Mouse (Mus musculus): ENCODE measurements around the gene Igsf11. TPM values are rescaled to one million over a fixed set of nuclear protein-coding genes. Genes with fewer than 3 reads are reported as not detected.

Gene Igsf11
- total and polyA plus RNA-seq, 3 experiments = not detected

- no peak for DNase-seq (ENCODE audit: low read depth, low spot score)
- Histone ChIP-seq H3K27ac (ENCODE audit: control insufficient read depth, low read depth, low read length) (no peak overlapping the region), H3K27me3 (ENCODE audit: control insufficient read depth in 1 of 2, insufficient read depth in 2 of 2, low read length in 2 of 2) (no peaks in the 10 kb centered on the region), H3K9ac (ENCODE audit: control insufficient read depth, low read depth, low read length, poor library complexity, severe bottlenecking) (no peak overlapping the region), H3K4me3 (ENCODE audit: control insufficient read depth in 1 of 2, insufficient read depth in 1 of 2, low read depth in 2 of 2, low read length in 2 of 2) (no peak overlapping the region), H3K9me3 (replicated peaks; ENCODE audit: insufficient read depth, low read length) (no peaks in the 10 kb centered on the region), H3K36me3 (ENCODE audit: control insufficient read depth in 1 of 2, insufficient read depth in 2 of 2, low read length in 2 of 2) (no peaks in the 10 kb centered on the region), H3K4me1 (ENCODE audit: control insufficient read depth in 1 of 2, insufficient read depth in 2 of 2, low read length in 2 of 2) (no peaks in the 10 kb centered on the region), H3K79me2 (ENCODE audit: control insufficient read depth, insufficient read depth, low read length, poor library complexity) (no peaks in the 10 kb centered on the region)
- TF ChIP-seq NRF1 (IDR thresholded peaks at IDR 0.05; ENCODE audit: insufficient read depth, low read depth, low read length, poor library complexity, severe bottlenecking) (no peak), TBP (IDR thresholded peaks at IDR 0.05; ENCODE audit: low read depth, low read length) (no peak), KAT2A (conservative IDR thresholded peaks at IDR 0.05; ENCODE audit: low read depth, low read length) (no peak), E2F4 (IDR thresholded peaks at IDR 0.05; ENCODE audit: borderline replicate concordance, low read depth, low read length) (no peak), BHLHE40 (IDR thresholded peaks at IDR 0.05; ENCODE audit: borderline replicate concordance, low read depth, low read length) (no peak), ETS1 (IDR thresholded peaks at IDR 0.05; ENCODE audit: low read depth, low read length) (no peak), ELF1 (IDR thresholded peaks at IDR 0.05; ENCODE audit: low read depth, low read length) (no peak), RAD21 (IDR thresholded peaks at IDR 0.05; ENCODE audit: low read depth, low read length) (no peak), GABPA (IDR thresholded peaks at IDR 0.05; ENCODE audit: low read depth, low read length) (no peak), TAL1 (IDR thresholded peaks at IDR 0.05; ENCODE audit: low read length) (no peak), UBTF (IDR thresholded peaks at IDR 0.05; ENCODE audit: borderline replicate concordance, insufficient read depth, low read depth, low read length) (no peak), ZC3H11A (IDR thresholded peaks at IDR 0.05; ENCODE audit: low read depth, low read length) (no peak), POLR2A (IDR thresholded peaks at IDR 0.05; ENCODE audit: control insufficient read depth in 1 of 2, insufficient read depth in 1 of 2, low read depth in 1 of 2, low read length in 2 of 2, poor library complexity in 1 of 2) (no peak), USF1 (IDR thresholded peaks at IDR 0.05; ENCODE audit: low read depth, low read length) (no peak), ZNF384 (IDR thresholded peaks at IDR 0.05; ENCODE audit: low read depth, low read length) (no peak), MYB (IDR thresholded peaks at IDR 0.05; ENCODE audit: low read depth, low read length) (no peak)
These were observed 133.7 kb downstream of the Igsf11 start for GRCm38 (mm10) chr16:39025989-39026736.

- no peaks in the 10 kb centered on the region for H3K4me1 ChIP-seq (ENCODE audit: control insufficient read depth in 1 of 2, insufficient read depth in 2 of 2, low read length in 2 of 2)
- no peak overlapping the region for H3K9ac ChIP-seq (ENCODE audit: control insufficient read depth, low read depth, low read length, poor library complexity, severe bottlenecking)
- no peak for TF ChIP-seq MAZ (IDR thresholded peaks at IDR 0.05; ENCODE audit: low read depth, low read length)
- no peaks in the 10 kb centered on the region for H3K36me3 ChIP-seq (ENCODE audit: control insufficient read depth in 1 of 2, insufficient read depth in 2 of 2, low read length in 2 of 2)
- no peak overlapping the region for H3K4me3 ChIP-seq (ENCODE audit: control insufficient read depth in 1 of 2, insufficient read depth in 1 of 2, low read depth in 2 of 2, low read length in 2 of 2)
- H3K9me3 ChIP-seq (replicated peaks; ENCODE audit: insufficient read depth, low read length) = no peaks in the 10 kb centered on the region
- H3K27me3 ChIP-seq (ENCODE audit: control insufficient read depth in 1 of 2, insufficient read depth in 2 of 2, low read length in 2 of 2) = no peaks in the 10 kb centered on the region
- no peaks in the 10 kb centered on the region for H3K79me2 ChIP-seq (ENCODE audit: control insufficient read depth, insufficient read depth, low read length, poor library complexity)
- no peak for DNase-seq (ENCODE audit: low read depth, low spot score)
- no peak overlapping the region for H3K27ac ChIP-seq (ENCODE audit: control insufficient read depth, low read depth, low read length)
These were observed 138.9 kb downstream of the Igsf11 start for GRCm38 (mm10) chr16:39031350-39031749.
